Mouse (Mus musculus): ENCODE data around the gene Ptpn3.

- TF ChIP-seq CTCF (IDR thresholded peaks at IDR 0.05; ENCODE audit: low read depth) (no peak), EP300 (IDR thresholded peaks at IDR 0.05; ENCODE audit: low read depth) (no peak)
These were observed 111.8 kb downstream of the Ptpn3 start for GRCm38 (mm10) chr4:57189881-57190280.
